Mouse (Mus musculus): ENCODE data around the gene Rhbdl1. TPM values are rescaled to one million over a fixed set of nuclear protein-coding genes. Genes with fewer than 3 reads are reported as not detected.
A peak's percentile ranks its signal among the peaks of the same experiment; 100 is the strongest.
"Not testable (repeated sequence)": the region's sequence is repeated elsewhere in the genome, so short reads cannot be mapped to it uniquely, and the experiment has no call there.

Gene Rhbdl1
- polyA plus RNA-seq, 1 experiment from 2014 or later = 2.1 TPM

GRCm38 (mm10) chr17:25818851-25819780 lies 18.0 kb downstream of the Rhbdl1 start:
- H3K36me3 ChIP-seq (ENCODE audit: control insufficient read depth, insufficient read depth, low read length) = no peaks in the 10 kb centered on the region
- peak overlapping the region; percentile 13; the same call in 1 of the 2 replicates for H3K4me3 ChIP-seq (ENCODE audit: low read depth, low read length)
- H3K4me1 ChIP-seq (replicated peaks; ENCODE audit: control insufficient read depth, insufficient read depth, low read length) = peaks cover 7% of the 10 kb centered on the region; the same call in 1 of the 2 replicates
- DNase-seq (ENCODE audit: low spot score) (peak; percentile 60), ATAC-seq (replicated peaks; ENCODE audit: low FRiP score) (no peak)
- WGBS = 7% methylated on average over 46 of the region's 46 CpGs
- H3K27me3 ChIP-seq (ENCODE audit: control insufficient read depth, insufficient read depth, low read length) = peaks cover 14% of the 10 kb centered on the region
- peak overlapping the region; percentile 33; the same call in 1 of the 2 replicates for H3K9ac ChIP-seq (ENCODE audit: low read length)
- H3K27ac ChIP-seq (ENCODE audit: low read depth, low read length) = no peak overlapping the region
- no peaks in the 10 kb centered on the region for H3K9me3 ChIP-seq (ENCODE audit: control insufficient read depth, low read length)
- H3K4me2 ChIP-seq (ENCODE audit: low read depth, low read length, severe bottlenecking) = peak overlapping the region; percentile 37

GRCm38 (mm10) chr17:25817662-25818061 lies 19.4 kb downstream of the Rhbdl1 start:
- H3K4me1 ChIP-seq (replicated peaks; ENCODE audit: control insufficient read depth, insufficient read depth, low read length) = peaks cover 6% of the 10 kb centered on the region; the same call in 1 of the 2 replicates
- no peak overlapping the region for H3K4me2 ChIP-seq (ENCODE audit: low read depth, low read length, severe bottlenecking)
- no peaks in the 10 kb centered on the region for H3K9me3 ChIP-seq (ENCODE audit: control insufficient read depth, low read length)
- 89% methylated on average over 11 of the region's 11 CpGs for WGBS
- no peak for ATAC-seq (replicated peaks; ENCODE audit: low FRiP score)
- H3K27me3 ChIP-seq (ENCODE audit: control insufficient read depth, insufficient read depth, low read length) = peaks cover 14% of the 10 kb centered on the region
- no peak overlapping the region for H3K9ac ChIP-seq (ENCODE audit: low read length)
- no peaks in the 10 kb centered on the region for H3K36me3 ChIP-seq (ENCODE audit: control insufficient read depth, insufficient read depth, low read length)
- no peak overlapping the region for H3K27ac ChIP-seq (ENCODE audit: low read depth, low read length)
- DNase-seq (ENCODE audit: low spot score) = peak; percentile 52
- no peak overlapping the region for H3K4me3 ChIP-seq (ENCODE audit: low read depth, low read length)

GRCm38 (mm10) chr17:25813471-25813870 lies 23.6 kb downstream of the Rhbdl1 start:
- Histone ChIP-seq H3K27me3 (ENCODE audit: control insufficient read depth, insufficient read depth, low read length) (peaks cover 2% of the 10 kb centered on the region), H3K36me3 (ENCODE audit: control insufficient read depth, insufficient read depth, low read length) (no peaks in the 10 kb centered on the region), H3K4me3 (ENCODE audit: low read depth, low read length) (no peak overlapping the region), H3K4me1 (replicated peaks; ENCODE audit: control insufficient read depth, insufficient read depth, low read length) (peaks cover 9% of the 10 kb centered on the region), H3K4me2 (ENCODE audit: low read depth, low read length, severe bottlenecking) (no peak overlapping the region), H3K9me3 (ENCODE audit: control insufficient read depth, low read length) (no peaks in the 10 kb centered on the region), H3K27ac (ENCODE audit: low read depth, low read length) (no peak overlapping the region), H3K9ac (ENCODE audit: low read length) (0 out of 2 replicates have a peak overlapping the region, but pooled peaks have one; percentile 13)
- no peak for ATAC-seq (replicated peaks; ENCODE audit: low FRiP score)
- peak; percentile 92 for DNase-seq (ENCODE audit: low spot score)
- WGBS = 3% methylated on average over 20 of the region's 20 CpGs

DNA sequence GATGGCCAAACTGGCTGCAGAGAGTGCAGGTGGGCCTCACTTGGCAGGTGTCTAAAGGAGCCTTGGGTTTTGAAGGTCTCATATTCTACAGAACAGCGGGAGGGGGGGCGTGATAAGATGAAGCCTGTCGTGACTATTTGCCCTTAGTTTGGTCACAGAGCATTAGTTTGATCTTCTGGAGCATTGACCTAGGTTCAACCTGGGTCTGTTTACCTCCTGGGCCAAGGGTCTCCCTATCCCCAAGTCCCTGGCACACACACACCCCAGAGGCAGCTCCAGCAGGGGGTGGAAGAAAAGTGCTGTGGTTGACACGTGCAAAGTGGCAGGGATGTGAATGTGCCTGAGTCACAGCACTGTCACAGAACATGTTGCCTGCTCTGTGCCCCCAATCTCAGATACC lies 26.2 kb downstream of the Rhbdl1 start:
- H3K9ac ChIP-seq (ENCODE audit: low read length) = no peak overlapping the region
- H3K4me2 ChIP-seq (ENCODE audit: low read depth, low read length, severe bottlenecking) = no peak overlapping the region
- peaks cover 9% of the 10 kb centered on the region for H3K4me1 ChIP-seq (replicated peaks; ENCODE audit: control insufficient read depth, insufficient read depth, low read length)
- H3K4me3 ChIP-seq (ENCODE audit: low read depth, low read length) = no peak overlapping the region
- no peaks in the 10 kb centered on the region for H3K9me3 ChIP-seq (ENCODE audit: control insufficient read depth, low read length)
- whole genome bisulfite sequencing = 82% methylated on average over 4 of the region's 4 CpGs
- H3K27ac ChIP-seq (ENCODE audit: low read depth, low read length) = no peak overlapping the region
- DNase-seq (ENCODE audit: low spot score) = peak; percentile 47
- no peaks in the 10 kb centered on the region for H3K27me3 ChIP-seq (ENCODE audit: control insufficient read depth, insufficient read depth, low read length)
- no peak for ATAC-seq (replicated peaks; ENCODE audit: low FRiP score)
- no peaks in the 10 kb centered on the region for H3K36me3 ChIP-seq (ENCODE audit: control insufficient read depth, insufficient read depth, low read length)

- Histone ChIP-seq H3K4me3 (ENCODE audit: low read depth, low read length) (peak overlapping the region; percentile 81), H3K4me1 (replicated peaks; ENCODE audit: control insufficient read depth, insufficient read depth, low read length) (peaks cover 9% of the 10 kb centered on the region), H3K27ac (ENCODE audit: low read depth, low read length) (peak overlapping the region; percentile 89), H3K36me3 (ENCODE audit: control insufficient read depth, insufficient read depth, low read length) (no peaks in the 10 kb centered on the region), H3K9me3 (ENCODE audit: control insufficient read depth, low read length) (no peaks in the 10 kb centered on the region), H3K27me3 (ENCODE audit: control insufficient read depth, insufficient read depth, low read length) (no peaks in the 10 kb centered on the region), H3K4me2 (ENCODE audit: low read depth, low read length, severe bottlenecking) (peak overlapping the region; percentile 85), H3K9ac (ENCODE audit: low read length) (peak overlapping the region; percentile 95)
- DNase-seq (ENCODE audit: low spot score) (peak; percentile 64), ATAC-seq (replicated peaks; ENCODE audit: low FRiP score) (peak; percentile 58)
- WGBS = 8% methylated on average over 25 of the region's 25 CpGs
Observed at GRCm38 (mm10) chr17:25809606-25810340, 27.3 kb downstream of the Rhbdl1 start.

DNA sequence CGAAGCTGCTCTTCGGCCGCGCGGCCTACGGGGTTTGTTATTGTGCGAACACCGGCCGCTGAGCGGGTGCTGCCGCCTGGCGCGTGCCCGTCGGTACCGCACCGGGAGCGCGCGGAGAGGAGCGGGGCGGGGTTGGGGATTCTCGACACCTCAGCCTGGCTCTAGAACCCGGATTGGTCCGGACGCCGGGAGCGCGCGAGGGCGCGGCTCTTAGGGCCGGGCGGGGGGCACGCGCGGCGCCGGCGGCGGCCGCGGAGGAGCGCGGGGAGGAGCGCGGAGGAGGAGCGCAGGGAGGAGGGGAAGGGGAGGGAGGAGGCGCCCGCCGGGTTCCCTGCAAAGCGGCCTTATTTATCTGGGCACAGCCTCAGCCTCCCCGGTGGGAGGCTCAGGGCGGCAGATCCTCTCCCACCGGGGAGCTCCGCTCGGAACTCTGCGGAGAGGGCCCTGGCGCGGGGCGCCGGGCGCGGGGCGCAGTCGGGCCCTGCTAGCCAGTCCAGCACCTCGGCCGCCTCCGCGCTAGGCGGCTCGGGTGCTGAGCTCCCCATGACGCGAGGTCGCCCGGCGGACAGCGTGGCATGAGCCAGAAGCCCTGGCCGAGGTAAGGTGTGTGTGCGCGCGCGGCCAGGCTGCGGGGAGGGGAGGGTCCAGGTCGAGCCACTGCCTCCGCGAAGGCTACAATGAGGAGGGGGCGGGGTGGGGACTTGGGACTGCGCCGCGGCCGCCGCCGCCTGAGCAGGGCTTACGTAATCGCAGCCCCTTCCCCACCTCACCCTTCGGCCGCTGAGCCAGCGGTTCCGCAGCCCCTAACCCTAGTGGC lies 28.1 kb downstream of the Rhbdl1 start, which contains the start of gene Fbxl16:
Gene Fbxl16 (plus strand): TSS at position 297 of the 817 bp plus-strand sequence.
- Histone ChIP-seq H3K4me1 (replicated peaks; ENCODE audit: control insufficient read depth, insufficient read depth, low read length) (peaks cover 9% of the 10 kb centered on the region), H3K4me3 (ENCODE audit: low read depth, low read length) (peak within 1 kb of the TSS; percentile 81), H3K27me3 (ENCODE audit: control insufficient read depth, insufficient read depth, low read length) (no peaks in the 10 kb centered on the region), H3K36me3 (ENCODE audit: control insufficient read depth, insufficient read depth, low read length) (no peaks in the 10 kb centered on the region), H3K9me3 (ENCODE audit: control insufficient read depth, low read length) (no peaks in the 10 kb centered on the region), H3K9ac (ENCODE audit: low read length) (peak within 1 kb of the TSS; percentile 95), H3K4me2 (ENCODE audit: low read depth, low read length, severe bottlenecking) (peak within 1 kb of the TSS; percentile 85), H3K27ac (ENCODE audit: low read depth, low read length) (peak within 1 kb of the TSS; percentile 89)
- under 1% methylated on average over 89 of the region's 100 CpGs for WGBS
- ATAC-seq (replicated peaks; ENCODE audit: low FRiP score) (peak; percentile 82), DNase-seq (ENCODE audit: low spot score) (peak; percentile 93)

DNA sequence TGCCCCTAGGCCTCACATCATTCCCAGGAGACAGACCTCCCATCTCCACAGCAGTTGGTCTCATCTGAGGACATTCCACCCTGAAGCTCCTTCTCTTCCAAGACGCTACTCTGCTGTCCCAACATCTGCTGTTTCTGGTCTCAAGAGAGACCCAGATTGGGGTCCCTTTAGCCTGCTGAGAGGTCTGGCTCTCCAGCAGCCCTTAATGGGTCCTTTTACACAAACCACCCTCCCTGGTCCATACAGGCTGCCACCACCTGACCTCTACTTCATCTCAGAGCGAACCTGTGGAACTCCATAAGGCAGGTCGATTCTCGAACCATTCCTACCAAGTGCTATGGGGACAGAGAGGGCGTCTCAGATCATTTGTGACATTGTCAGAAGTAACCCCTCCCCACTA lies 29.1 kb downstream of the Rhbdl1 start:
- H3K27ac ChIP-seq (ENCODE audit: low read depth, low read length) = no peak overlapping the region
- WGBS = 32% methylated on average over 5 of the region's 5 CpGs
- H3K4me1 ChIP-seq (replicated peaks; ENCODE audit: control insufficient read depth, insufficient read depth, low read length) = peaks cover 15% of the 10 kb centered on the region
- no peaks in the 10 kb centered on the region for H3K9me3 ChIP-seq (ENCODE audit: control insufficient read depth, low read length)
- H3K4me2 ChIP-seq (ENCODE audit: low read depth, low read length, severe bottlenecking) = peak overlapping the region; percentile 85
- DNase-seq (ENCODE audit: low spot score) = no peak
- H3K4me3 ChIP-seq (ENCODE audit: low read depth, low read length) = peak overlapping the region; percentile 81
- no peaks in the 10 kb centered on the region for H3K36me3 ChIP-seq (ENCODE audit: control insufficient read depth, insufficient read depth, low read length)
- ATAC-seq (replicated peaks; ENCODE audit: low FRiP score) = no peak
- H3K27me3 ChIP-seq (ENCODE audit: control insufficient read depth, insufficient read depth, low read length) = no peaks in the 10 kb centered on the region
- peak overlapping the region; percentile 95; the same call in 1 of the 2 replicates for H3K9ac ChIP-seq (ENCODE audit: low read length)

GRCm38 (mm10) chr17:25807452-25807851 lies 29.6 kb downstream of the Rhbdl1 start:
- DNase-seq (ENCODE audit: low spot score); ATAC-seq (replicated peaks; ENCODE audit: low FRiP score); H3K27me3 ChIP-seq (ENCODE audit: control insufficient read depth, insufficient read depth, low read length); H3K4me3 ChIP-seq (ENCODE audit: low read depth, low read length); H3K27ac ChIP-seq (ENCODE audit: low read depth, low read length); H3K4me2 ChIP-seq (ENCODE audit: low read depth, low read length, severe bottlenecking); H3K36me3 ChIP-seq (ENCODE audit: control insufficient read depth, insufficient read depth, low read length); H3K9me3 ChIP-seq (ENCODE audit: control insufficient read depth, low read length); H3K9ac ChIP-seq (ENCODE audit: low read length): not testable (repeated sequence)
- 43% methylated on average over 2 of the region's 2 CpGs for WGBS
- H3K4me1 ChIP-seq (replicated peaks; ENCODE audit: control insufficient read depth, insufficient read depth, low read length) = peaks cover 19% of the 10 kb centered on the region
